Mouse (Mus musculus): ENCODE measurements around the gene Scarb2.

- TF ChIP-seq CTCF (conservative IDR thresholded peaks at IDR 0.05; ENCODE audit: low read length) (no peak; the same call in 1 of the 2 replicates), POU5F1 (IDR thresholded peaks at IDR 0.05; ENCODE audit: borderline replicate concordance, low read length) (no peak)
Observed at GRCm38 (mm10) chr5:92505402-92505865, 1.2 kb downstream of the Scarb2 start.

All from E14TG2a.4 (cell line).